Mouse (Mus musculus): ENCODE measurements at regions not wholly inside any gene's neighbourhood (a gene's known extent, or its start where the extent isn't known, plus 50 kb on each side); places are given as distances from the start of the nearest gene placed in this dataset.

- no peak overlapping the region for H3K27ac ChIP-seq
- WGBS: 82% methylated on average over 10 of the region's 10 CpGs
- no peak overlapping the region for H3K4me3 ChIP-seq
- H3K27me3 ChIP-seq: no peaks in the 10 kb centered on the region
- H3K4me1 ChIP-seq: 0 out of 2 replicates have a peak, but pooled peaks cover 3% of the 10 kb centered on the region
- no peak overlapping the region for H3K9ac ChIP-seq
- H3K36me3 ChIP-seq: no peaks in the 10 kb centered on the region
- no peak for ATAC-seq (ENCODE audit: borderline replicate concordance, extremely low read depth, low FRiP score, low TSS enrichment)
- no peaks in the 10 kb centered on the region for H3K9me3 ChIP-seq
- H3K4me2 ChIP-seq: no peak overlapping the region
Observed at GRCm38 (mm10) chr16:25587879-25588347, 95.7 kb upstream of the Trp63 start.

- H3K27me3 ChIP-seq: no peaks in the 10 kb centered on the region
- no peak for ATAC-seq (ENCODE audit: borderline replicate concordance, extremely low read depth, low FRiP score, low TSS enrichment)
Observed at GRCm38 (mm10) chr16:25597435-25597834, 86.1 kb upstream of the Trp63 start.

GRCm38 (mm10) chr16:25603121-25603520 lies 80.4 kb upstream of the Trp63 start:
- WGBS: 80% methylated on average over 2 of the region's 2 CpGs
- Histone ChIP-seq H3K36me3 (no peaks in the 10 kb centered on the region), H3K27ac (no peak overlapping the region), H3K4me1 (no peaks in the 10 kb centered on the region), H3K4me2 (no peak overlapping the region), H3K9me3 (no peaks in the 10 kb centered on the region), H3K27me3 (no peaks in the 10 kb centered on the region), H3K4me3 (no peak overlapping the region), H3K9ac (no peak overlapping the region)
- no peak for ATAC-seq (ENCODE audit: borderline replicate concordance, extremely low read depth, low FRiP score, low TSS enrichment)

More at GRCm38 (mm10) chr16:25597435-25597834, 86.1 kb upstream of the Trp63 start:
- H3K4me3 ChIP-seq: no peak overlapping the region
- no peaks in the 10 kb centered on the region for H3K4me1 ChIP-seq
- H3K9me3 ChIP-seq: no peaks in the 10 kb centered on the region
- no peak overlapping the region for H3K27ac ChIP-seq
- no peaks in the 10 kb centered on the region for H3K36me3 ChIP-seq
- WGBS: 64% methylated on average over 1 of the region's 1 CpGs
- H3K4me2 ChIP-seq: no peak overlapping the region
- H3K9ac ChIP-seq: no peak overlapping the region

- H3K4me2 ChIP-seq: no peak overlapping the region
- H3K27ac ChIP-seq: no peak overlapping the region
- H3K36me3 ChIP-seq: no peaks in the 10 kb centered on the region
- H3K27me3 ChIP-seq: no peaks in the 10 kb centered on the region
- no peaks in the 10 kb centered on the region for H3K4me1 ChIP-seq
- H3K9me3 ChIP-seq: no peaks in the 10 kb centered on the region
- 67% methylated on average over 4 of the region's 4 CpGs for WGBS
- no peak for ATAC-seq (ENCODE audit: borderline replicate concordance, extremely low read depth, low FRiP score, low TSS enrichment)
- no peak overlapping the region for H3K4me3 ChIP-seq
- H3K9ac ChIP-seq: no peak overlapping the region
Observed at GRCm38 (mm10) chr16:25615229-25615628, 68.3 kb upstream of the Trp63 start.

- Histone ChIP-seq H3K27me3 (no peaks in the 10 kb centered on the region), H3K27ac (no peak overlapping the region), H3K4me3 (no peak overlapping the region), H3K9ac (no peak overlapping the region), H3K9me3 (no peaks in the 10 kb centered on the region), H3K36me3 (no peaks in the 10 kb centered on the region), H3K4me1 (no peaks in the 10 kb centered on the region), H3K4me2 (no peak overlapping the region)
- no peak for ATAC-seq (ENCODE audit: borderline replicate concordance, extremely low read depth, low FRiP score, low TSS enrichment)
Observed at GRCm38 (mm10) chr16:25615646-25616045, 67.9 kb upstream of the Trp63 start.

- Histone ChIP-seq H3K4me2 (no peak overlapping the region), H3K4me3 (no peak overlapping the region), H3K27ac (no peak overlapping the region), H3K9ac (no peak overlapping the region), H3K27me3 (no peaks in the 10 kb centered on the region), H3K36me3 (no peaks in the 10 kb centered on the region), H3K4me1 (no peaks in the 10 kb centered on the region), H3K9me3 (no peaks in the 10 kb centered on the region)
- ATAC-seq (ENCODE audit: borderline replicate concordance, extremely low read depth, low FRiP score, low TSS enrichment): no peak
- 81% methylated on average over 4 of the region's 4 CpGs for WGBS
Observed at GRCm38 (mm10) chr16:25618898-25619297, 64.7 kb upstream of the Trp63 start.

- WGBS: 81% methylated on average over 2 of the region's 2 CpGs
- no peak for ATAC-seq (ENCODE audit: borderline replicate concordance, extremely low read depth, low FRiP score, low TSS enrichment)
Observed at GRCm38 (mm10) chr16:25622651-25623050, 60.9 kb upstream of the Trp63 start.

GRCm38 (mm10) chr16:25623986-25624623 lies 59.5 kb upstream of the Trp63 start:
- Histone ChIP-seq H3K9ac (no peak overlapping the region), H3K4me2 (no peak overlapping the region), H3K36me3 (no peaks in the 10 kb centered on the region), H3K9me3 (no peaks in the 10 kb centered on the region), H3K27ac (no peak overlapping the region), H3K4me3 (no peak overlapping the region), H3K4me1 (no peaks in the 10 kb centered on the region), H3K27me3 (no peaks in the 10 kb centered on the region)
- 58% methylated on average over 1 of the region's 1 CpGs for WGBS
- no peak for ATAC-seq (ENCODE audit: borderline replicate concordance, extremely low read depth, low FRiP score, low TSS enrichment)

More at GRCm38 (mm10) chr16:25622651-25623050, 60.9 kb upstream of the Trp63 start:
- Histone ChIP-seq H3K9ac (no peak overlapping the region), H3K9me3 (no peaks in the 10 kb centered on the region), H3K27ac (no peak overlapping the region), H3K27me3 (no peaks in the 10 kb centered on the region), H3K36me3 (no peaks in the 10 kb centered on the region), H3K4me1 (no peaks in the 10 kb centered on the region), H3K4me2 (no peak overlapping the region), H3K4me3 (no peak overlapping the region)

GRCm38 (mm10) chr16:25629750-25630149 lies 53.8 kb upstream of the Trp63 start:
- Histone ChIP-seq H3K9me3 (no peaks in the 10 kb centered on the region), H3K27me3 (no peaks in the 10 kb centered on the region), H3K27ac (no peak overlapping the region), H3K9ac (no peak overlapping the region), H3K4me3 (no peak overlapping the region), H3K4me2 (no peak overlapping the region), H3K36me3 (no peaks in the 10 kb centered on the region), H3K4me1 (no peaks in the 10 kb centered on the region)
- ATAC-seq (ENCODE audit: borderline replicate concordance, extremely low read depth, low FRiP score, low TSS enrichment): no peak
- 49% methylated on average over 3 of the region's 3 CpGs for whole genome bisulfite sequencing

GRCm38 (mm10) chr16:25631139-25631716 lies 52.3 kb upstream of the Trp63 start:
- Histone ChIP-seq H3K4me1 (no peaks in the 10 kb centered on the region), H3K4me2 (no peak overlapping the region), H3K36me3 (no peaks in the 10 kb centered on the region), H3K9ac (no peak overlapping the region), H3K27ac (no peak overlapping the region), H3K27me3 (no peaks in the 10 kb centered on the region), H3K9me3 (no peaks in the 10 kb centered on the region), H3K4me3 (no peak overlapping the region)
- no peak for ATAC-seq (ENCODE audit: borderline replicate concordance, extremely low read depth, low FRiP score, low TSS enrichment)
- 83% methylated on average over 6 of the region's 6 CpGs for WGBS

All from lung, embryonic 15.5 days (tissue).